27 mouse cellular contexts compared by ENCODE assay signal in genomic region chr13:44394016-44394415, GRCm38 (mm10).
"Had no signal": no experiment of that assay in that cellular context is flagged by ENCODE, and none has a peak within 500 bp of the region (broad histone marks: within the 10 kb centered on the region; RNA-seq: fewer than 3 reads in every experiment).

No protein-coding gene starts in this region.

- H3K36me3 ChIP-seq: heart, embryonic 10.5 days; heart, embryonic 12.5 days; hindbrain, embryonic 10.5 days; hindbrain, embryonic 12.5 days; intestine, embryonic 15.5 days; limb, embryonic 10.5 days; limb, embryonic 12.5 days; liver, embryonic 13.5 days; liver, embryonic 15.5 days had no signal

- H3K4me3 ChIP-seq: heart, embryonic 10.5 days; heart, embryonic 12.5 days; hindbrain, embryonic 10.5 days; hindbrain, embryonic 12.5 days; intestine, embryonic 15.5 days; layer of hippocampus, adult 2 months; left cerebral cortex, adult 2 months; limb, embryonic 10.5 days; limb, embryonic 12.5 days; liver, embryonic 13.5 days; liver, embryonic 15.5 days had no signal

- DNase-seq: gastrocnemius, postnatal 25 days; heart, adult 18-20 months; heart, postnatal 10 days; heart, postnatal 4 days; kidney, adult 18-20 months; kidney, adult 8-10 months; kidney, postnatal 10 days; kidney, postnatal 25 days; kidney, postnatal 4 days; liver; liver, embryonic 13.5 days; liver, postnatal 0 days had no signal

- ATAC-seq: hindbrain, embryonic 16.5 days; inflammation-experienced regulatory T-cells, adult 6 months; intestine, embryonic 15.5 days; intestine, postnatal 0 days; liver, postnatal 0 days had no signal

- H3K4me1 ChIP-seq: heart, embryonic 10.5 days; heart, embryonic 12.5 days; intestine, embryonic 15.5 days; liver, embryonic 13.5 days; liver, embryonic 15.5 days had no signal

- H3K27me3 ChIP-seq: heart, embryonic 12.5 days; hindbrain, embryonic 12.5 days; intestine, embryonic 15.5 days; limb, embryonic 12.5 days; liver, embryonic 13.5 days; liver, embryonic 15.5 days had no signal

- H3K27ac ChIP-seq: heart, embryonic 10.5 days; hindbrain, embryonic 10.5 days; hindbrain, embryonic 12.5 days; hindbrain, embryonic 14.5 days; intestine, embryonic 15.5 days; layer of hippocampus, adult 2 months; left cerebral cortex, adult 2 months; limb, embryonic 10.5 days; limb, embryonic 12.5 days; liver, embryonic 13.5 days; liver, embryonic 15.5 days had no signal

- H3K9me3 ChIP-seq: heart, embryonic 10.5 days; heart, embryonic 12.5 days; hindbrain, embryonic 10.5 days; hindbrain, embryonic 12.5 days; intestine, embryonic 15.5 days; limb, embryonic 10.5 days; limb, embryonic 12.5 days; liver, embryonic 13.5 days; liver, embryonic 15.5 days had no signal

- H3K4me2 ChIP-seq: heart, embryonic 12.5 days; hindbrain, embryonic 12.5 days; hindbrain, embryonic 14.5 days; intestine, embryonic 15.5 days; limb, embryonic 12.5 days; liver, embryonic 11.5 days; liver, embryonic 13.5 days; liver, embryonic 15.5 days had no signal

- H3K9ac ChIP-seq: heart, embryonic 12.5 days; hindbrain, embryonic 12.5 days; hindbrain, embryonic 14.5 days; intestine, embryonic 15.5 days; limb, embryonic 12.5 days; liver, embryonic 13.5 days; liver, embryonic 15.5 days; liver, postnatal 0 days had no signal
